Mouse (Mus musculus): ENCODE measurements around the gene Tmem8b.

The Tmem8b gene

GRCm38 (mm10) chr4:43656339-43657109 is 12.2 kb upstream of the Tmem8b start, which contains the start of gene Hint2:
Gene Hint2, minus strand, starts transcription at chr4:43656466.
- peak; percentile 99 for DNase-seq (ENCODE audit: low read depth, low spot score)

- DNase-seq (ENCODE audit: low read depth, low spot score): no peak
Observed at GRCm38 (mm10) chr4:43657146-43657545, 11.6 kb upstream of the Tmem8b start.

- no peak for DNase-seq (ENCODE audit: low read depth, low spot score)
Observed at GRCm38 (mm10) chr4:43666412-43666811, 2.4 kb upstream of the Tmem8b start.

- DNase-seq (ENCODE audit: low read depth, low spot score): no peak
Observed at GRCm38 (mm10) chr4:43669428-43669794, 640 bp downstream of the Tmem8b start.

GRCm38 (mm10) chr4:43672070-43672469 is 3.3 kb downstream of the Tmem8b start:
- peak; percentile 71 for DNase-seq (ENCODE audit: low read depth, low spot score)

GRCm38 (mm10) chr4:43673703-43674102 is 4.9 kb downstream of the Tmem8b start:
- no peak for DNase-seq (ENCODE audit: low read depth, low spot score)

GRCm38 (mm10) chr4:43674974-43675373 is 6.2 kb downstream of the Tmem8b start:
- no peak for DNase-seq (ENCODE audit: low read depth, low spot score)

- DNase-seq (ENCODE audit: low read depth, low spot score): no peak
Observed at GRCm38 (mm10) chr4:43675608-43676007, 6.8 kb downstream of the Tmem8b start.

GRCm38 (mm10) chr4:43678541-43678940 is 9.8 kb downstream of the Tmem8b start:
- DNase-seq (ENCODE audit: low read depth, low spot score): no peak

GRCm38 (mm10) chr4:43679416-43680043 is 10.8 kb downstream of the Tmem8b start:
- DNase-seq (ENCODE audit: low read depth, low spot score): no peak

GRCm38 (mm10) chr4:43690021-43690420 is 21.2 kb downstream of the Tmem8b start:
- no peak for DNase-seq (ENCODE audit: low read depth, low spot score)

- no peak for DNase-seq (ENCODE audit: low read depth, low spot score)
Observed at GRCm38 (mm10) chr4:43691026-43691425, 22.3 kb downstream of the Tmem8b start.

- no peak for DNase-seq (ENCODE audit: low read depth, low spot score)
Observed at GRCm38 (mm10) chr4:43693806-43694241, 25.1 kb downstream of the Tmem8b start.

- no peak for DNase-seq (ENCODE audit: low read depth, low spot score)
Observed at GRCm38 (mm10) chr4:43694439-43695248, 25.9 kb downstream of the Tmem8b start.

GRCm38 (mm10) chr4:43695249-43695671 is 26.5 kb downstream of the Tmem8b start:
- no peak for DNase-seq (ENCODE audit: low read depth, low spot score)

- no peak for DNase-seq (ENCODE audit: low read depth, low spot score)
Observed at GRCm38 (mm10) chr4:43696561-43696960, 27.8 kb downstream of the Tmem8b start.

- DNase-seq (ENCODE audit: low read depth, low spot score): no peak
Observed at GRCm38 (mm10) chr4:43700707-43701106, 31.9 kb downstream of the Tmem8b start, which contains the start of gene Olfr70. Gene Olfr70, minus strand, starts transcription at chr4:43700807.

- DNase-seq (ENCODE audit: low read depth, low spot score): no peak
Observed at GRCm38 (mm10) chr4:43703439-43703838, 34.7 kb downstream of the Tmem8b start.

GRCm38 (mm10) chr4:43703851-43704250 is 35.1 kb downstream of the Tmem8b start:
- DNase-seq (ENCODE audit: low read depth, low spot score): no peak

GRCm38 (mm10) chr4:43705991-43706390 is 37.2 kb downstream of the Tmem8b start:
- DNase-seq (ENCODE audit: low read depth, low spot score): no peak

GRCm38 (mm10) chr4:43709869-43710268 is 41.1 kb downstream of the Tmem8b start, which contains the start of gene Olfr71:
Gene Olfr71, minus strand, starts transcription at chr4:43710255.
- no peak for DNase-seq (ENCODE audit: low read depth, low spot score)

GRCm38 (mm10) chr4:43711821-43712220 is 43.0 kb downstream of the Tmem8b start:
- DNase-seq (ENCODE audit: low read depth, low spot score): no peak

Data from telencephalon, adult 2 months (tissue).